Mouse (Mus musculus) testis, adult 2 months (tissue): Measurements from ENCODE around the gene Tomm20l.

Source experiments
- CTCF ChIP-seq: fragments of 200-500 bp; IDR thresholded peaks from 2 replicates; pipeline ENCODE4 v1.5.1; 2012; ENCODE audit warnings: low read depth, mild to moderate bottlenecking, inconsistent platforms, low read length, moderate library complexity; ENCODE audit not compliant: control insufficient read depth, insufficient read depth, insufficient replicate concordance
- POLR2A ChIP-seq: fragments of 200-500 bp; IDR thresholded peaks from 2 replicates; pipeline ENCODE4 v1.6.1; 2012; ENCODE audit warnings: low read depth, mild to moderate bottlenecking, inconsistent platforms, low read length, moderate library complexity; ENCODE audit not compliant: control insufficient read depth

DNA sequence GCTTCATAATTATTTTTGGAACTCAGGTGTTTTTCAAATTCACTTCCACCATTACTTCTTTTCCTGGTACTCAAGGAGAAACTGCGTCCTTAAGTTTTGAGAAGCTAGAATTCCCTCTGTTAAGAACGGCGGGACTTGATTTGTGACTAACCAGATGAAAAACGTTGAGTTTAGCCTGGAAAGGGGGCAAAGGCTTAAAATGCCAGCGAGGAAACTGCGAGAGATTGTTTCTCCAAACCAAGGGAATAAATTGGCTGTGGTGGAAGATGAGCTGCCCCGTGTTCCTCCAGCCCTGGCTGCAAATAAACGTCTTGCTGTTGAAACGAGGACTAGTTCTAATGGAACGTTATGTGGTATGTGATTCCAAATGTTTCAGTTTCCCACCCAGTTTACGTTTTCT, 26.5 kb downstream of the Tomm20l start:
- TF ChIP-seq CTCF (no peak), POLR2A (no peak)
